Mouse (Mus musculus): Measurements from ENCODE around the gene 2010300C02Rik.

Gene 2010300C02Rik

GRCm38 (mm10) chr1:37667386-37667785, 52.5 kb downstream of the 2010300C02Rik start:
- DNase-seq (ENCODE audit: low spot score in 2 of 2) = no peak

GRCm38 (mm10) chr1:37666587-37666986, 53.3 kb downstream of the 2010300C02Rik start:
- DNase-seq (ENCODE audit: low spot score in 2 of 2) = no peak

GRCm38 (mm10) chr1:37665539-37666323, 54.2 kb downstream of the 2010300C02Rik start:
- DNase-seq (ENCODE audit: low spot score in 2 of 2) = no peak

GRCm38 (mm10) chr1:37664496-37664895, 55.4 kb downstream of the 2010300C02Rik start:
- no peak for DNase-seq (ENCODE audit: low spot score in 2 of 2)

GRCm38 (mm10) chr1:37663606-37664005, 56.3 kb downstream of the 2010300C02Rik start:
- DNase-seq (ENCODE audit: low spot score in 2 of 2) = no peak

GRCm38 (mm10) chr1:37656017-37656416, 63.9 kb downstream of the 2010300C02Rik start:
- no peak for DNase-seq (ENCODE audit: low spot score in 2 of 2)

- DNase-seq (ENCODE audit: low spot score in 2 of 2) = no peak
Observed at GRCm38 (mm10) chr1:37653992-37654391, 65.9 kb downstream of the 2010300C02Rik start.

- no peak for DNase-seq (ENCODE audit: low spot score in 2 of 2)
Observed at GRCm38 (mm10) chr1:37647066-37647465, 72.8 kb downstream of the 2010300C02Rik start.

- no peak for DNase-seq (ENCODE audit: low spot score in 2 of 2)
Observed at GRCm38 (mm10) chr1:37644501-37644900, 75.4 kb downstream of the 2010300C02Rik start.

GRCm38 (mm10) chr1:37643794-37644365, 76.0 kb downstream of the 2010300C02Rik start:
- no peak for DNase-seq (ENCODE audit: low spot score in 2 of 2)

- DNase-seq (ENCODE audit: low spot score in 2 of 2) = no peak
Observed at GRCm38 (mm10) chr1:37641361-37641760, 78.5 kb downstream of the 2010300C02Rik start.

- peak; percentile 55 to 75 for DNase-seq (ENCODE audit: low spot score in 2 of 2)
Observed at GRCm38 (mm10) chr1:37639101-37639500, 80.8 kb downstream of the 2010300C02Rik start.

- no peak for DNase-seq (ENCODE audit: low spot score in 2 of 2)
Observed at GRCm38 (mm10) chr1:37638560-37638959, 81.3 kb downstream of the 2010300C02Rik start.

- no peak for DNase-seq (ENCODE audit: low spot score in 2 of 2)
Observed at GRCm38 (mm10) chr1:37637571-37637970, 82.3 kb downstream of the 2010300C02Rik start.

- no peak for DNase-seq (ENCODE audit: low spot score in 2 of 2)
Observed at GRCm38 (mm10) chr1:37636824-37637223, 83.1 kb downstream of the 2010300C02Rik start.

GRCm38 (mm10) chr1:37636169-37636568, 83.7 kb downstream of the 2010300C02Rik start:
- DNase-seq (ENCODE audit: low spot score in 2 of 2) = no peak

- DNase-seq (ENCODE audit: low spot score in 2 of 2) = no peak
Observed at GRCm38 (mm10) chr1:37635716-37636115, 84.2 kb downstream of the 2010300C02Rik start.

GRCm38 (mm10) chr1:37634658-37635057, 85.2 kb downstream of the 2010300C02Rik start:
- peak in 1 of 2 experiments; percentile 34 for DNase-seq (ENCODE audit: low spot score in 2 of 2)

- DNase-seq (ENCODE audit: low spot score in 2 of 2) = no peak
Observed at GRCm38 (mm10) chr1:37633516-37633915, 86.4 kb downstream of the 2010300C02Rik start.

GRCm38 (mm10) chr1:37632425-37632824, 87.5 kb downstream of the 2010300C02Rik start:
- no peak for DNase-seq (ENCODE audit: low spot score in 2 of 2)

- no peak for DNase-seq (ENCODE audit: low spot score in 2 of 2)
Observed at GRCm38 (mm10) chr1:37631456-37631855, 88.4 kb downstream of the 2010300C02Rik start.

GRCm38 (mm10) chr1:37630412-37631210, 89.3 kb downstream of the 2010300C02Rik start:
- DNase-seq (ENCODE audit: low spot score in 2 of 2) = no peak
